Mouse (Mus musculus) lung, postnatal 0 days (tissue): Measurements from ENCODE around the gene Nrxn3. TPM values are rescaled to one million over a fixed set of nuclear protein-coding genes. Genes with fewer than 3 reads are reported as not detected.

Experiments
- ATAC-seq: fragments of 200-750 bp; cut with Nextera tagmentation; 2 replicates; pipeline ENCODE4 v1.8.0; 2017; ENCODE audit warnings: moderate library complexity
- DNase-seq: peaks from one replicate; pipeline ENCODE4 v3.0.0-alpha.2; 2016; ENCODE audit warnings: low spot score
- H3K27ac ChIP-seq: fragments of 300-500 bp; sonication (generic); 2 replicates; pipeline ENCODE4 v1.5.1; 2014; ENCODE audit warnings: antibody characterized with exemption, mild to moderate bottlenecking, low read length, mixed read lengths
- H3K27me3 ChIP-seq: fragments of 300-500 bp; sonication (generic); replicated peaks from 2 replicates; pipeline ENCODE4 v1.6.1; 2014; ENCODE audit warnings: low read length, mixed read lengths; ENCODE audit not compliant: insufficient read depth
- H3K36me3 ChIP-seq: fragments of 300-500 bp; sonication (generic); 2 replicates; pipeline ENCODE4 v1.6.1; 2014; ENCODE audit warnings: low read length, mixed read lengths; ENCODE audit not compliant: insufficient read depth
- H3K4me1 ChIP-seq: fragments of 300-500 bp; sonication (generic); 2 replicates; pipeline ENCODE4 v1.6.1; 2014; ENCODE audit warnings: antibody characterized with exemption, low read depth, low read length, mixed read lengths; ENCODE audit not compliant: insufficient read depth
- H3K4me2 ChIP-seq: fragments of 300-500 bp; sonication (generic); replicated peaks from 2 replicates; pipeline ENCODE4 v1.6.1; 2014; ENCODE audit warnings: low read depth, mild to moderate bottlenecking, low read length, moderate library complexity, mixed read lengths
- H3K4me3 ChIP-seq: fragments of 300-500 bp; sonication (generic); 2 replicates; pipeline ENCODE4 v1.5.1; 2014; ENCODE audit warnings: low read depth, low read length
- H3K9ac ChIP-seq: fragments of 300-500 bp; sonication (generic); replicated peaks from 2 replicates; pipeline ENCODE4 v1.6.1; 2014; ENCODE audit warnings: low read depth, mild to moderate bottlenecking
- H3K9me3 ChIP-seq: fragments of 300-500 bp; sonication (generic); 2 replicates; pipeline ENCODE4 v1.6.1; 2016; ENCODE audit warnings: low read length, mixed read lengths
- CTCF ChIP-seq: IDR thresholded peaks from 2 replicates; pipeline ENCODE4 v1.5.1; 2016; ENCODE audit warnings: antibody characterized with exemption, mild to moderate bottlenecking
- EP300 ChIP-seq: IDR thresholded peaks from 2 replicates; pipeline ENCODE4 v1.6.1; 2016; ENCODE audit warnings: antibody characterized with exemption, mild to moderate bottlenecking, control low read depth
- WGBS: fragments of 180-500 bp; shearing (Covaris S2); extraction: QIAGEN DNeasy Blood & Tissue Kit; methylation state at CpG from one replicate; pipeline ENCODE4 v1.1.7; 2014; 5-methylcytosine and 5-hydroxymethylcytosine counted together
- polyA plus RNA-seq: library from polyadenylated mRNA; unstranded; fragments of >200 nt; fragmentation: Nextera tagmentation; extraction: Ambion mirVana; gene quantifications from 2 replicates; pipeline ENCODE4 v1.2.1, GENCODE M21; 2015

Nrxn3 gene
- polyA plus RNA-seq, 1 experiment from 2014 or later: 2.1 TPM

GRCm38 (mm10) chr12:89592459-89592858 is 869.8 kb downstream of the Nrxn3 start:
- no peak for TF ChIP-seq EP300
- TF ChIP-seq CTCF: no peak
- no peaks in the 10 kb centered on the region for H3K36me3 ChIP-seq
- no peak overlapping the region for H3K9ac ChIP-seq
- H3K27me3 ChIP-seq: no peaks in the 10 kb centered on the region
- no peak overlapping the region for H3K27ac ChIP-seq
- no peak for DNase-seq
- ATAC-seq: no peak
- WGBS: 84% methylated on average over 4 of the region's 4 CpGs
- H3K4me1 ChIP-seq: no peaks in the 10 kb centered on the region
- no peak overlapping the region for H3K4me2 ChIP-seq
- H3K4me3 ChIP-seq: no peak overlapping the region
- H3K9me3 ChIP-seq: no peaks in the 10 kb centered on the region

- H3K4me1 ChIP-seq: no peaks in the 10 kb centered on the region
- no peaks in the 10 kb centered on the region for H3K9me3 ChIP-seq
- H3K4me2 ChIP-seq: no peak overlapping the region
- ATAC-seq (no peak), DNase-seq (no peak)
- TF ChIP-seq CTCF (no peak), EP300 (no peak)
- no peak overlapping the region for H3K9ac ChIP-seq
- 72% methylated on average over 2 of the region's 2 CpGs for WGBS
- no peaks in the 10 kb centered on the region for H3K36me3 ChIP-seq
- H3K4me3 ChIP-seq: no peak overlapping the region
- no peaks in the 10 kb centered on the region for H3K27me3 ChIP-seq
- H3K27ac ChIP-seq: no peak overlapping the region
These were observed 891.0 kb downstream of the Nrxn3 start for GRCm38 (mm10) chr12:89613670-89614069.

DNA sequence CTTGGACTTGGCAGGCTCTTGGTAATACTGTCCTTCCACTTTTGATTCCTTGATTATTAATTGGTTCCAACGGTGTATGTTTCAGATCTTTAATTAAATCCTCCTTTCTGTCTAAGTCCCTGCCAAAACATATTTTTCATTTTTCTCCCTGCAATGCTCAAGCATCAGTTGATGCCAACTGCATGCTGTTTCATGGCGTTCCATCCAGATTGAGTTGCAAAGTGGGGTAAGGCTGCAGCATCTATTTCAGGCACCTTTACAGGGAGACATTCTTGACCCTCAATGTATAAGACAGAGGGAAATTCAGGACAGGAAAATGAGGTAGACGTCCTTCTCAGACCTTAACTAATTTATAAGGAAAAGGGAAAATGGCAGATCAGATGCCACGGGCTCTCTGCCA is 903.1 kb downstream of the Nrxn3 start:
- no peak for DNase-seq
- 58% methylated on average over 4 of the region's 4 CpGs for WGBS
- H3K27me3 ChIP-seq: no peaks in the 10 kb centered on the region
- ATAC-seq: no peak
- no peak overlapping the region for H3K9ac ChIP-seq
- no peak for TF ChIP-seq EP300
- no peak for TF ChIP-seq CTCF
- no peaks in the 10 kb centered on the region for H3K36me3 ChIP-seq
- H3K4me1 ChIP-seq: no peaks in the 10 kb centered on the region
- no peak overlapping the region for H3K4me3 ChIP-seq
- H3K9me3 ChIP-seq: no peaks in the 10 kb centered on the region
- H3K27ac ChIP-seq: no peak overlapping the region
- H3K4me2 ChIP-seq: no peak overlapping the region

GRCm38 (mm10) chr12:89640046-89640445 is 917.4 kb downstream of the Nrxn3 start:
- H3K9ac ChIP-seq: no peak overlapping the region
- DNase-seq (peak; percentile 24), ATAC-seq (no peak; the same call in 1 of the 2 replicates)
- H3K4me3 ChIP-seq: no peak overlapping the region
- H3K27ac ChIP-seq: no peak overlapping the region
- no peaks in the 10 kb centered on the region for H3K36me3 ChIP-seq
- TF ChIP-seq EP300: no peak
- no peak for TF ChIP-seq CTCF
- H3K4me1 ChIP-seq: no peaks in the 10 kb centered on the region
- 42% methylated on average over 4 of the region's 4 CpGs for WGBS
- no peaks in the 10 kb centered on the region for H3K27me3 ChIP-seq
- H3K9me3 ChIP-seq: no peaks in the 10 kb centered on the region
- H3K4me2 ChIP-seq: no peak overlapping the region

DNA sequence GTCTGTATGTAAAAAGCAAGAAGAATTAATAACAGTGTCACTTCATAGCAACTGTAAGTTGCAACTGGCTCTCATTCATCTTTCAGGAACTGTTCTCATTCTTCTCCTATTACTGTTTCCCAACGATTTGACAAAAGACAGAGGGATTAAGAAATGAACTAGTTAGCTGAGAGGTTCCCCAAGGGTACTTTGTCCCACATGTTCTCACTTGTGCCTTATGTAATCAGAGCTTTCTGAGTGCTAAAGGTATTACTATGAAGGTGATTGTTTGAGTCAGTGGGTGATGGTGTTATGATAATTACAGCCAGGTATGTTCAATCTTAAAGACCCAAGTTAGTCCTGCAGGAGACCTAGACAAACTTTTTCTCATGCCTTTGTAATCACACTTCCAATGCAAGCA is 918.8 kb downstream of the Nrxn3 start:
- no peaks in the 10 kb centered on the region for H3K4me1 ChIP-seq
- H3K27ac ChIP-seq: no peak overlapping the region
- DNase-seq (no peak), ATAC-seq (no peak)
- H3K36me3 ChIP-seq: no peaks in the 10 kb centered on the region
- H3K9ac ChIP-seq: no peak overlapping the region
- TF ChIP-seq EP300 (no peak), CTCF (no peak)
- no peaks in the 10 kb centered on the region for H3K27me3 ChIP-seq
- H3K4me2 ChIP-seq: no peak overlapping the region
- H3K4me3 ChIP-seq: no peak overlapping the region
- no peaks in the 10 kb centered on the region for H3K9me3 ChIP-seq
- 16% methylated on average over 1 of the region's 1 CpGs for WGBS

DNA sequence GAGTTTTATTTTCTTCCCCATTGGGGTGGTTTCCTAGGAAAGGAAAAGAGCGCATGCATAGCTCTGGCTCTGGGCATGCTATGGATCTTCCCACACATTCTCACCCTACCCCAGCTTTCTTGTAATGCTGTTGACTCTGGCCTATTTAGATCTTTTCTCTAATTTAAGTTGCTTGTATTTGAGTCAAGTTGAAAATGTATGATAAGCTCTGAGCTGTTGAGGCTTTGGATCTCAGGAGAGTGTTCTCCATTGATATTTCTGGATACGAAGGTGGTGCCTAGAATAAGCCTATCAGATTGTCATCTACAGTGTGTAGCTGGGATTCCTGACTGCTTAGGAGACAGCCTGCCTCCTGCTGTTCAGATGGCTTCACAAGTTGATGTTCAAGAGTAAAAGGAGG is 930.5 kb downstream of the Nrxn3 start:
- 90% methylated on average over 2 of the region's 2 CpGs for WGBS

GRCm38 (mm10) chr12:89661219-89661618 is 938.5 kb downstream of the Nrxn3 start:
- no peak overlapping the region for H3K4me3 ChIP-seq

More for the DNA sequence above, 930.5 kb downstream of the Nrxn3 start:
- no peaks in the 10 kb centered on the region for H3K36me3 ChIP-seq
- TF ChIP-seq EP300 (no peak), CTCF (no peak)
- H3K4me1 ChIP-seq: no peaks in the 10 kb centered on the region
- no peaks in the 10 kb centered on the region for H3K9me3 ChIP-seq
- no peak overlapping the region for H3K4me2 ChIP-seq
- H3K27ac ChIP-seq: no peak overlapping the region
- ATAC-seq: no peak
- no peak for DNase-seq
- H3K4me3 ChIP-seq: no peak overlapping the region
- no peak overlapping the region for H3K9ac ChIP-seq
- no peaks in the 10 kb centered on the region for H3K27me3 ChIP-seq

More at GRCm38 (mm10) chr12:89661219-89661618, 938.5 kb downstream of the Nrxn3 start:
- H3K36me3 ChIP-seq: no peaks in the 10 kb centered on the region
- no peaks in the 10 kb centered on the region for H3K9me3 ChIP-seq
- no peaks in the 10 kb centered on the region for H3K27me3 ChIP-seq
- 85% methylated on average over 3 of the region's 3 CpGs for WGBS
- no peak overlapping the region for H3K27ac ChIP-seq
- H3K4me1 ChIP-seq: no peaks in the 10 kb centered on the region
- no peak for DNase-seq
- no peak for ATAC-seq
- TF ChIP-seq EP300: no peak
- no peak for TF ChIP-seq CTCF
- H3K9ac ChIP-seq: no peak overlapping the region
- no peak overlapping the region for H3K4me2 ChIP-seq
